Mouse (Mus musculus) cerebellum, adult 18-20 months (tissue): ENCODE measurements at regions not wholly inside any gene's neighbourhood (a gene's known extent, or its start where the extent isn't known, plus 50 kb on each side); places are given as distances from the start of the nearest gene placed in this dataset.

ENCODE experiments used
- DNase-seq, 2 experiments: peaks; one replicate each; pipeline ENCODE4 v3.0.0; 2021

- DNase-seq, result no peak
Observed at GRCm38 (mm10) chr6:94811846-94812245, 111.9 kb upstream of the Lrig1 start.

GRCm38 (mm10) chr6:94807216-94807615 lies 107.3 kb upstream of the Lrig1 start:
- no peak for DNase-seq

GRCm38 (mm10) chr6:94806481-94807160 lies 106.7 kb upstream of the Lrig1 start:
- DNase-seq, result no peak

DNA sequence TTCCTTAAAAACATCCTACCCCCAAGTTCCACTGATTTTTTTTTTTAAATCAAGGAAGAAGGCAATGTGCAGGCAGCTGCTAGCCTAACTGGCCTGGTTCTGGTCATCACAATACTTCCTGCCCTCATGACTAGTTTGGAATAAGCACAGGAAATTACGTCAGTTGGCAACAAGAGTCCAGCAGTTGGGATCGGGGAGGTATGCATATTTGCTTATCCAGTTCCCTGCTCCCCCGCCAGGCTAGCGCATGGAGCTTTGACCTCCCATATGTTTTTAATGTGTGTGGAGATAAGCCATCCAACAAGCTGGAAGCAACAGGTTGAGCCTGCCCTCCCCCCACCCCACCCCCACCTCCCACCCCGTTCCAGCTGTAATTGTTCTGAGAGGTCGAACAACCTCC lies 105.7 kb upstream of the Lrig1 start:
- no peak for DNase-seq

- DNase-seq, result no peak
Observed at GRCm38 (mm10) chr6:94804284-94804815, 104.4 kb upstream of the Lrig1 start.

DNA sequence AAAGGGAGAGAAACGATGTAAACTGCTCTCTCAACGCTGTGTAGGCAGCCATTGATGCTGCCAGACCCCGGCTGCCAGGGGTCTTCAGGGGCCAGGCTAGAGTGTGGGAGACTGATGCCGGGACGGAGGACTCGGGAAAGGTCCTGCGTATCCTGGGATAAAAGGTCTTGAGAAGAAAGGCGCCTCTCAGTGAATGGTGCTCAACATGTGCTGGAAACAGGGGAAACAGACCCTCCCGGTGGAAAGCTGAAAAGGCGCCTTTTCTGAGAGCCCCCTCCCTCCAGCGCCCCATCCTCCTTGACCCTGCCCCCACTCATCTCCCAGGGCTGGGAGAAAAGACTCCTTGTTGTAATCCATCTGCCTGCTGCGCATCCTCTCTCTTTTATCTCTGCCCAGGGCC lies 101.1 kb upstream of the Lrig1 start:
- DNase-seq, result no peak

GRCm38 (mm10) chr6:94798545-94799211 lies 98.7 kb upstream of the Lrig1 start:
- no peak for DNase-seq

- no peak for DNase-seq
Observed at GRCm38 (mm10) chr6:94795442-94795841, 95.5 kb upstream of the Lrig1 start.

DNA sequence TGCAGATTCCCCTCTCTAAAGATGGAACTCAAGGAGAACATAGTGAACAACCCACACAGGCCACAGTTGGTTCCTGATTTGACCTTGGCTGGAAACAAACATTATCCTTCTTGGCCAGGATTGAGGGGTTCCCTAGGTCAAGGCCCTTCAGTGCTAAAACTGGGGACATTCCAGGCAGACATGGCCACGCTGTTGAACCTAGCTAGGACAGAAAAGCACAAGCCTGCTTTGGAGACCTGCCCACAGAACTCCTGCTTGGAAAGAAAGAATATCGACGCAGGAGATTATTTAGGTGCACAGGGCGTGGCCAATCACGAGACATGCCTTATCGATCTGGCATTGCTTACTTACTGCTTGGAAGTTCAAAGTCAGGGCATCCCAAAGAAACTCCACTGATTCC lies 93.6 kb upstream of the Lrig1 start:
- no peak for DNase-seq

GRCm38 (mm10) chr6:94792312-94792711 lies 92.4 kb upstream of the Lrig1 start:
- DNase-seq, result no peak

DNA sequence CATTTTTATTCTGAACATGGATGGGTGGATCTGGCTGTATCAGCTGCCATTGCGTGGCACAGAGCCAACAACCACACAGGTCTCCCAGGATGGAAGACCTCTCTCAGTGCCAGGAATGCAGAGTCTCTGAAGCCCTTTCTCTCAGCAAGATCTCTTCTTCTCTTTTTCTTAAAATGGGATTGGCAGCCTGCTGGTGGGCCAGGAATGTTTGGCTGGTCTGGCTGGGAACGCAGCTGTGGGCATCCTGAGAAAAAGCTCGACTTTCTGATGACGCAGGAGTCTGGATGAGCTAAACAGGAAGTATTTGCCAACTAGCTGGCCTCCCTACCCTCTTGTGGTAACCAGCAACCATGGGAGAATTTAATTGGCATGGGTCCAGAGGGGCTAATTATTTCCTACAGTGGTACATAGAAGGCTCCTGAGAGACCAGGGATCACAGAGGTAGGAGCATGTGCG lies 89.4 kb upstream of the Lrig1 start:
- peak in 1 of 2 experiments; percentile 5 for DNase-seq

GRCm38 (mm10) chr6:94783471-94783870 lies 83.5 kb upstream of the Lrig1 start:
- DNase-seq, result no peak

DNA sequence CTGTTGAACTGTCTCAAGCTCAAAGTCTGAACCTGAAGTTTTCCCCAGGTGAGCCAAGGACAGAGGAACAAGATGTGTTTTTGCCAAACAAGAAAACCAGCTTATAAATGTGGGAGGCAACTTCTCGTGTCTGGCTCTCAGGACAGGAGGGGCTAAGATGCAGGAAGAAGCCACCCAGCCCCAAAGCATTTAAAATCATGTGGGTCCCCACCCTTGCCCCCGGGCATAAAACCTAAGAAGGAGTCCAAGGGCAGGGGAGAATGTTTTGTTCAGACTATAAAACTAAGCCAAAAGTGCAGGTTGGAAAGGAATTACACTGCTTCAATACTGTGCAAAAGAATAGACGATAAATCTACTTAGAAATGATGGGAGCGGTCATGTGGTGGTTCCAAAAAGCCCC lies 80.7 kb upstream of the Lrig1 start:
- DNase-seq, result no peak

GRCm38 (mm10) chr6:94779854-94780253 lies 79.9 kb upstream of the Lrig1 start:
- no peak for DNase-seq

GRCm38 (mm10) chr6:94779213-94779612 lies 79.3 kb upstream of the Lrig1 start:
- DNase-seq, result no peak

GRCm38 (mm10) chr6:94778797-94779196 lies 78.8 kb upstream of the Lrig1 start:
- no peak for DNase-seq

DNA sequence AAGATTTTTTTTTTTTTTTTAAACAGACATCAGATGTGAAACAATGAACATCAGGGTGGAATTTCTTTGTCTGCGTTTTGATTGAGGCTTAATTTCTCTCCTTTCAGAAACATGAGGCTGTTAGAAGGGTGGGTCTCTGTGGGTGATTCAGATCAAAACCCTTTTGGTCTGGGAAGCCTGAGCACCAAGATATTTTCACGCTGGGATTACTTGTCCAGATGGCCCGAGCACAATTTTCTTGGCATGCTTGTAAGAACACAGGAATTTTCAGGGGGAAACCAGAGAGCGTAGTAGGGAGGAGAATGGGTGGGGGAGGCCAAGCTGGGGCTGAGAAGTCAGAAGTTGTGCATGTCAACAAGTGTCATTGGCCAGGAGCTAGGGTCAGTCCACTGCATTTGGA lies 76.6 kb upstream of the Lrig1 start:
- no peak for DNase-seq

GRCm38 (mm10) chr6:94774871-94775270 lies 74.9 kb upstream of the Lrig1 start:
- no peak for DNase-seq

DNA sequence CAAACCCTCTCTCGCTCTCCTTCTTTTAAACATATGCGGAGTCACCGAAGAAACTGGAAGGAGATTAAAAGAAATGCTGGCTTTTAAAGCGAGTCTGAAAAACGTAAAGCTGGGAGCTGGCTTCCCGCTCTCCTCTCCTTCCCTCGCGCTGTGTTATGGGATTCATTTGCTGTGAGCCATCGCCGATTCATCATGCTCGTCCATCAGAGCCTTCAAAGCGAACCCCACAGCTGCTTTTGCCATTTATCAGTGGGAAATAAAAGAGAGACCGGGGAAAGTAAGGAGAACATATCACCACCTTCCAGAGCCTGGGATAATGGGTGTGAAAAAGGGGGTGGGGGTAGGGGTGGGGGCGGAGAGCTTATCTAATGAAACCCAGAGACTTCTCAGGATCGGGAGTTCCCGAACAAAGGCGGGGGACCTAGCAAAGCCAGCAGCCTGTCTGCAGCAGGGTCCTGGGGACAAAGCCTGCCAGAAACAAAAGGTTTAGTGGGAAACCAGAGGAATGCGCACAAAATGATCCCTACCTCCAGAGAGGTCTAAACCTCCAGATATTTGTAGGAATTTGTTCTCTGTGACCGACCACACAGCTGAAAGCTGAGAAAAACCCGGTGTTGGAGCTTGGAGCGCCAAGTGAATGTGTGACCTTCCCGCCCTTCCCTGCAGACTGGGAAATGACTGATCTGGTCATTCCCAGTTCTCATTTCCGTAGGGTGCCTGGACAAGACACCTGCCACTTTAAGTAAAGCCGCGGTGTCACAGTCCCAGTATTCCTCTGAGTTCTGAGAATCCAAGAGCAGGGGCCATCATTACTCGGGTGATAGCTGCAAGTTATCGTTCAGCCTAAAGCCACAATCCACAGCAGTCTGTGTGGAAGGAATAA lies 73.9 kb upstream of the Lrig1 start:
- DNase-seq, result no peak

GRCm38 (mm10) chr6:94772868-94773603 lies 73.1 kb upstream of the Lrig1 start:
- no peak for DNase-seq

GRCm38 (mm10) chr6:94772391-94772790 lies 72.4 kb upstream of the Lrig1 start:
- DNase-seq, result no peak

- no peak for DNase-seq
Observed at GRCm38 (mm10) chr6:94768230-94768629, 68.3 kb upstream of the Lrig1 start.

DNA sequence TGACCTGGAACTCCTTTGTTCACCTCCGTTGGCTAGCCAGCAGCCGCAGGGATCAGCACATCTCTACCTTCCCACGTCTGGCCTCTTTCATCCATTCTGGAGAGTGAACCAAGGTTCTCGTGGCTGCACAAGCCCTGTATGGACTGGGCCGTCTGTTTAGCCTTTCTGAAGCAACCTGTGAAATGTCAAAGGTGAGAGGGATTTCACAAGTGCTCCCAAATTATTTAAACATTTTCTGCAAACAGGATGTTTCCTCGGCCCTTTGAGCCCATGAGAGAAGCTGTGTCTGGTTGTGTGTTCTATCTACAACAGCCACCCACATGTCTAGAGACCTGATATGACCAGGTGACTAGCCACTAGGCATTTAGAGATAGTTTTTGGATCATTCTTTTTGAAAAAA lies 65.8 kb upstream of the Lrig1 start:
- DNase-seq, result no peak
